Mouse (Mus musculus): Measurements from ENCODE around the gene Plxnd1. TPM values are rescaled to one million over a fixed set of nuclear protein-coding genes. Genes with fewer than 3 reads are reported as not detected.

The Plxnd1 gene
- polyA plus RNA-seq, 1 experiment from 2014 or later, result 8.5 TPM

Other genes with a start within 250 kb of the Plxnd1 start
- gene Tmem40, start 232.6 kb downstream of the Plxnd1 start, polyA plus RNA-seq (2015; fragmentation: Nextera tagmentation; extraction: Ambion mirVana), result 1.9 TPM in 2 replicates
- gene Cand2, start 220.5 kb downstream of the Plxnd1 start, polyA plus RNA-seq (2015; fragmentation: Nextera tagmentation; extraction: Ambion mirVana), result 10.0 and 13.9 TPM in 2 replicates
- gene Rpl32, start 186.3 kb downstream of the Plxnd1 start, polyA plus RNA-seq (2015; fragmentation: Nextera tagmentation; extraction: Ambion mirVana), result 854 and 884 TPM in 2 replicates
- 2.2 and 3.1 TPM in 2 replicates for gene Efcab12, start 156.6 kb downstream of the Plxnd1 start, polyA plus RNA-seq (2015; fragmentation: Nextera tagmentation; extraction: Ambion mirVana)
- 11.1 and 11.4 TPM in 2 replicates for gene Mbd4, start 141.6 kb downstream of the Plxnd1 start, polyA plus RNA-seq (2015; fragmentation: Nextera tagmentation; extraction: Ambion mirVana)
- 31.4 and 33.0 TPM in 2 replicates for gene Ift122, start 141.5 kb downstream of the Plxnd1 start, polyA plus RNA-seq (2015; fragmentation: Nextera tagmentation; extraction: Ambion mirVana)
- gene Rho, start 63.3 kb downstream of the Plxnd1 start, polyA plus RNA-seq (2015; fragmentation: Nextera tagmentation; extraction: Ambion mirVana), result 0.35 and 0.50 TPM in 2 replicates
- not detected in 2 replicates for gene H1foo, start 50.1 kb downstream of the Plxnd1 start, polyA plus RNA-seq (2015; fragmentation: Nextera tagmentation; extraction: Ambion mirVana)
- 23.4 TPM in 2 replicates for gene Tmcc1, start 198.5 kb upstream of the Plxnd1 start, polyA plus RNA-seq (2015; fragmentation: Nextera tagmentation; extraction: Ambion mirVana)
- 62.5 and 66.1 TPM in 2 replicates for gene Washc2, start 213.0 kb upstream of the Plxnd1 start, polyA plus RNA-seq (2015; fragmentation: Nextera tagmentation; extraction: Ambion mirVana)

Measured in hindbrain, embryonic 16.5 days (tissue).